Mouse (Mus musculus) testis, postnatal 10 days (tissue): ENCODE results near the gene Spns3.

ENCODE experiments used
- DNase-seq: peaks from one replicate; pipeline ENCODE4 v3.0.0; 2021; ENCODE audit warnings: low spot score

The Spns3 gene

DNA sequence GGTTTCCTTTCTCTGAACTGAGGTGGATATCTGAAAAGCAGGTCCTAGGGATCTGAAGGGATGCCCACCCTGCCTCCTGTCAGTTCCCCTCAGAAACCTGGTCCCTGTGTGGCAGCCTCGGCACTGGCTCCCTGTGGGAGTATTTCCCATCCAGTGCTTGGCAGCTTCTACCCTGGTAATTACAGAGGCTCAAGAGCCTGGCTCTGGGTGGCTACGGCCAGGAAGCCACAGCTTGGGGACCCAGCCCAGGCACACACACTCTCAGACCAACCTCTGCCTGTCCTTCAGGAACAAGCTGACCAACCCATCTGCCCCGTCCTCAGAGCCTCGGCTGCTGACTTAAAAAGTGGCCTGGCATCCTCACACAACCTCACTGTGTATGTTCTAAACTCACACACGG is 69.0 kb downstream of the Spns3 start:
- no peak for DNase-seq

DNA sequence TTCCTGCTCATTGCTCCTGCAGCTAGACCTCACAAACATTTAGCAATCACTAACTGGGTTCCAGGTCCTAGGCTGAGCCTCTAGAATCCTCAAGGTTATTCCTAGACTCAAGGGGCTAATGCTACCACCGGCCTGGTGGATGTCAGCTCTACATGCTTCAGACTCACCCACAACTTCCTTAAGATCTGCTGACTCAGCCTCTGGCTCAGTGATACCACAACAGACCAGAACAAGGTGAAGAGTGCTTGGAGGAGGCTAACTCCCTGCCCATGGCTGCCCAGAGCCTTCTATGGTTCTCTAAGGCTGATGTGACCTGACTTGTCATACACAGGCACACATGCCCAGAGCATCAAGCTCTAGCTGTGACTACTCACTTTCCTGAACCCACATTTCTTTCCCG is 70.8 kb downstream of the Spns3 start:
- no peak for DNase-seq

DNA sequence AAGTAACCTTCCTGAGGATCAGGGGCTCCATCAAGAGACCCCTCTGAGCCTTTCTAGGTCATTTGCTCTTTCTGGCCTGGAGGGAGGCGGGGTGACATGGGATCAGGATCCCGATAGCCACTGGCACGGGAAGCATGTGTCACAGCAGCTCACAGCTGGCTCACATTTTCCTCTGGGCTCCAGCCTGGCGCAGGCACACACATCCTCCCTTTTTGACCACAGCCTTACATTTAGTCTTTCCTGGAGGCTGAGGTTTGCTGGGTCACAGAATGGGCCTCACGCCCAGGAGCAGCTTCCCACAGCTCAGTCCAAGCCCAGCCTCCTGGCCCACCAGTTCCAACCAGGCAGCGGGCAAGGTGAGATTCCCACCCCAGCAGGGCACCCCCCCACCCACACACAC is 72.1 kb downstream of the Spns3 start:
- DNase-seq: no peak

DNA sequence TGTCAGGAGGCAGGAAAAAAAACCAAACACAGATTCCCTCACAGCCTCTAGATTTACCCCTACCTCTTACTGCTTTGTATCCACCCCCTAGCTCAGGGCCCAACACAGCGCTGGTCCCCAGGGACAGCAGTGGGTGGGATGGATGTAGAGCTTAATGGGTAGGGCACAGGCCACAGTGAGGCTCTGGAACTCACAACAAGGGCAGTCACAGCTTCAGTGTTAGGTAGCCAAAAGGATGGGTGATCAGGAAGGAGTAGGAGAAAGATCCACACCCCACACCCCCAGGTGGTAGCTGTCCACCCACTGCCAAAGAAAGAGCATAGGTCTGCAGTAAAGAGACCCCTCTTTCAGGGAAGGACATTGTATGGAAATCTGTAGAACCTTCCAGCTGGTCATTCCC is 72.7 kb downstream of the Spns3 start:
- no peak for DNase-seq

DNA sequence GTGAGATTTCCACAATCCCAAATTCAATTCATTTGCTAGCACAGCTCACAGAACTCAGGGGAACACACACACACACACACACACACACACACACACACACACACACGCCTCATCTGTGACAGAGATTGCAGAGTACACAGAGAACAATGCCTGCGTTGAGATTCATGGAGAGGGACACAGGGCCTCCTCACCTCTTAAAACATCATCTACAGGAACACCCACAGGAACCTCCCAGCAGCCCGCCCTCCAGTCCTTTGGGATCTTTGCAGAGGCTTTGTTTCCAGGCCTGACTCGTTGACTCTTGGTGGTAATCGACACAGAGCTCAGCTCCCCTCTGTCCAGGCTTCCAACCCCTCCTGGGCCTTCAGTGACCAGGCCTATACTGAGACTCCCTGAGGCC is 73.1 kb downstream of the Spns3 start:
- no peak for DNase-seq

DNA sequence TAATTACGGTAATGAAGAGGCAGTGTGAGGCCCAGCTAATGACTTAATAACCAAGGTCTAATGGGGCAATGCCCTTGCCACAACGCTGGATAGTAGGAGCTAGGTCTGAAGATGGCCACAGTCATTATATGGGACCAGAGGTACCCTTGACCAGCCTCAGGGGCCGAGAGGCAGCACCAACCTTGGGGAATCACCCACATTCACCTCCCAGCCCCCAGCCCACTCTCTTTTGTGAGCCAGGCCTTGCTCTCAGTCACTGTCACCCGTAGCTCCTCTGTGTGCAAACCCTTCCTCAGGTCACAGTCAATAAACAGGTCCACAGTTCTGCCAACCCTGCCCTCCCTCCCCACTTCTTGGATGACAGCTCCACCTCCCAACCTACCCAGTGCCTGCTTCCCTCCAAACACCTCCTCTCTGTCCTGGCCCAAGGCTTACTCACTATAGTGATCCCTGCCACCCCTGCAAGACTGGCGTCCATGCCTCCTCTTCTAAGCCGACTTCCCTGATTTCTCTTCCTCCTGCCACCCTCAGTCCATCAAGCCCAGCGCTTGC is 74.2 kb downstream of the Spns3 start:
- DNase-seq: no peak

DNA sequence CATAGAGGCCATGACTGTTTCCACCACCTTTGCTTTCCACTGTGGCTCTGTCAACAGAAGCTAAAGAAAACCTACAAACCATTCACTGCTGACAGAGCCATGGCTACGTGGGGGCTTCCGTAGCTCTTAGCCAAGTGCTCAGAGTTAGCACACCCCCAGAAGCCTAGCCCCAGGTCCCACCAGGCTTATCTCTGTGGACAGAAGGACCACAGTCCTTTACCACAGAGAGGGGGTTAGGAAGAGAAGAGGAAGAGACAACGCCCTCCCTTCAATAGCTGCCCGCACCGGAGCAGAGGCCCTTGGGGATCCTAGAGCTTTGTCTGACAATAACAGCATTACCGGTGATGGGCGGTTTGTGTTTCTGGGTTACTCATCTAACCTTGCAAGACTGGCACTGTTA is 74.9 kb downstream of the Spns3 start:
- DNase-seq: no peak

DNA sequence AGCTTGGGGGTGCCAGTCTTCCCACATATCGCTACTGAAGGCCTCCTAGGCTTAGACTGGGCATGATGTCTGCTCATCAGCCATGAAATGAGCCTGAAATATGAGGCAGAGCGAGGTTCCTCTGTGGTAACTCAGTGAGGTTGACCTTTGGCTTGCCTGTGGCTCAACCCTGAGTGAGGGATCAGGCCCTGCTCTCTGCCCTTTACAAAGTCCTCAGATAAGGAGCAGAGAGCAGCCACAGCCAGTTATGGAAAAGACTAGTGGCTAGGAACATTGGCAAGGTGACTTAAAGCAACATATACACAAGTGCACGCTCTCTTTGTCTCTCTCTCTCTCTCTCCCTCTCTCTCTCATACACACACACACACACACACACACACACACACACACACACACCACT is 75.4 kb downstream of the Spns3 start:
- no peak for DNase-seq

DNA sequence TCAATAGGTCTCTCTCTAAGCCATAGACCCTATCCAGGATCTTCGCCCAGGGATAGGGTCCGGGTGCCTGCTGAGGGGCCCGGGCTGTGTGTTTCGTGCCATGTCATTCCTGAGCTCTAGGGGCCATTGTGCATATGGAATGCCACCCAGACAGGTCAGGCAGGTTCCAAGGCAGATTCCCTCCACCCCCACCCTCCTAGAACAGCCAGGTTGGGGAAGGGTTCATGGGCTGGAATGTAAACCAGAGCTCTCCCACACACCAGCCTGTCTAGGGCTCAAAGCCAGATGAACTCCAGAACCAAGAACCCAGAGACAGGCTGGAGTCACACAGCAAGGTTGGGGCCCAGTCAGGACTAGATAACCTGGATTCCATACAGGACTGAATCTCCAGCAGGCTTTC is 76.8 kb downstream of the Spns3 start:
- no peak for DNase-seq

DNA sequence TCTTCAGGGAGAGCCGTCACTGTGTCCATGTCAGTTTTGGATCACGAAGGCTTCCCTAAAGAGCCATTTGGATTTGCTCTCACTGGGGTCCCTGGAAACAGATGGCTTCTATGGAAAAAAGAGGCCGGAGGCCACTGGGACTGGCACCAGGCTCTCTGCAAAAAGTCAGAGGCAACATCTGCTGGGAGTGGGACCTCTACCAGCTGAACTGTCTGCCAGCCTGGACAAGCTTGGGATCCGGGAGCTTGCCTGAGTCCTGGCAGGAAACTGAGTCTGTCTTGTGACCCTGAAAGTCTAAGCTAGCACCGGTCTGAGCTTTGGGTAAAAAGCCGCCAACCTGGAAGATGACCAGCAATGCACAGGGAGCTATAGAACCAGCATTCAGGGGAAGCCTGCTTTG is 78.9 kb downstream of the Spns3 start:
- no peak for DNase-seq

DNA sequence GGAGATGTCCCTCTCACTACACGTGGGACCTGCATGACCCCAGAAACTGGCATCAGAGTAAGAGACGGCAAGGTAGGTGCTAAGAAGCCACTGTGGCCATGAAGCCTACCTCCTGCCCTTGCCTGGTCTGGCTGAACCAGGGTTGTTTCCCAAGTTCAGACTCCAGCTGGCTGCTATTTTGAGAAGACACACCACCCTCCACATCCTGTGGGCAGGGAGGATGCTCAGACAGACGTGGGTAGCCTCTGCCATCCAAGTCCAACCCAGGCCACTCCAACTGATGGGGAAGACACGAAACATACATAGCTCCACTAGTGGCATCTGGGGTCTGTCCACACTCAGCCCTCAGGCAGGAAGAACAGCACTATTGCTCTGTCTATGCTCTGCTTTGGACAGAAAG is 80.3 kb downstream of the Spns3 start:
- DNase-seq: no peak

DNA sequence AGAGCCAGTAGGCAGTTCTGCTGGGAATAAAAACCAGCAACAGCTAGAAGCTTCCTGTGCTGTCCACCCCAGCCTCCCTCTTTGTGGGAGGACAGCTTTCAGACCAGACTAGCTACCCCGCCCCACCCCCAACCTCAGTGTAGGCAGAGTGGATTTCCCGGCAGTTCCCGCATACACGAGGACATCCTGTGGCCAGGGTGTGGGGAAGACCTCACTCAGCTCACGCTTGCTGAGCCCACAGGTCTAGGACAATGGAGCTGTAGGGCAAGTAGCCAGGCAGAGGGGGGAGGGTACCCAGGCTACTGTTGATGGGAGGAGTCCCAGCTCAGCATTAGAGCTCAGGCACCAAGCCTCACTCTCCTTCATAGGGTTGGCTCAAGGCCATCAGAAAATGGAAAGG is 81.1 kb downstream of the Spns3 start:
- DNase-seq: peak; percentile 77

DNA sequence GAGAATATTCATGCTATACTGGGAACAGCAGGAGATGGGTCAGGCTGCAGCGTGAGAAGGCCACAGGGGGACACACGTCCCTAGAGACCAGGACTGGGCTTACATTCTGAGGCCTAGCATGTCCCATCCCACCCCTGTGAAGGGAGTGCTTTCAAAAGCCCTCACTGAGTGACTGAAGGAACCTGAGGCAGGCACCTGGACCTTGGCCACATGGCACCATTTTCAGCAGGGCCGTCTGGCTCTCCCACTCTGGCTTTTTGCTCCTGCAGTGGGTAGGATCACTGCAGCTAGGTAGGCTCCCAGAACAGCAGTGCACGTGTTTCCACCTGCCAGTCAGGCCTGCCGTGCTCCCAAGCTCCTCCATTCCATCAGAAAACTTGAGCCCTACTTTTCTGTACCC is 81.8 kb downstream of the Spns3 start:
- DNase-seq: no peak

DNA sequence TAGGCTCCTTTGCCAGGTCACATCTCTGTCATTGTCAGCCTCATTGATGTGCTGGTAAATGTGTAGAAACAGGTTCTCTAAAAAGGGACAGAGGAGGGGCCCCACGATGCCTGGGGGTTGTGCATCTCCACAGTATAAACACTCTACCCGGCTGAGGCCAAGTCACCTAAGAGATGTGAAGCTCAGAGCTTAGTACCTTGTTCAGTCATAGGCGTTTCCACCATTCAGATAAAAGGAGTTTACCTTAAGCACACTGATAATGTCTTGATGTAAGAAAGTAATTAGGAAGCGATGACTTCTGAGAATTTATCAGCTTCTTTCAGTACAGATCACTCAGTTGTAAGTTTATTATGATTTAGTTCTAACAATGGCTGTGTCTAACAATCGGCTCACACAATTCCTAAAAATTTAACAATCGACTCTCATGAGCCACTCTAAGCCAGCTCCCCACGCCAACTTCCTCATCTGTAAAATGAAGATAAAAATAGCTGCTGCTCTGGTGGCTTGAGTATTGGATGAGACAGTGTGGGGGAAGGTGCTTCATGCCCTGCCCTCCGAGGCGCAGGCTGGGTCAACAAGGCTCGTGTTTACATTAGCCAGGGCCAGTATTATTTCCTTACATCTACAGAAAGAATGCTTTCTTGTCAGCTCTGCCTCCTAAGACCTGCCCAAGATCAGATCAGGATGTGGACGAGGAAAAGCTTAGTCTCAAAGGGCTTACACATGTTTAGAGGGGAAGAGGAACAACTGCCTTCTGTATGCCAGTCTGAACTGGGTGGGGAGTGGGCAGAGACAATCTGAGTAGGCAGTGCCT is 83.4 kb downstream of the Spns3 start:
- DNase-seq: no peak

DNA sequence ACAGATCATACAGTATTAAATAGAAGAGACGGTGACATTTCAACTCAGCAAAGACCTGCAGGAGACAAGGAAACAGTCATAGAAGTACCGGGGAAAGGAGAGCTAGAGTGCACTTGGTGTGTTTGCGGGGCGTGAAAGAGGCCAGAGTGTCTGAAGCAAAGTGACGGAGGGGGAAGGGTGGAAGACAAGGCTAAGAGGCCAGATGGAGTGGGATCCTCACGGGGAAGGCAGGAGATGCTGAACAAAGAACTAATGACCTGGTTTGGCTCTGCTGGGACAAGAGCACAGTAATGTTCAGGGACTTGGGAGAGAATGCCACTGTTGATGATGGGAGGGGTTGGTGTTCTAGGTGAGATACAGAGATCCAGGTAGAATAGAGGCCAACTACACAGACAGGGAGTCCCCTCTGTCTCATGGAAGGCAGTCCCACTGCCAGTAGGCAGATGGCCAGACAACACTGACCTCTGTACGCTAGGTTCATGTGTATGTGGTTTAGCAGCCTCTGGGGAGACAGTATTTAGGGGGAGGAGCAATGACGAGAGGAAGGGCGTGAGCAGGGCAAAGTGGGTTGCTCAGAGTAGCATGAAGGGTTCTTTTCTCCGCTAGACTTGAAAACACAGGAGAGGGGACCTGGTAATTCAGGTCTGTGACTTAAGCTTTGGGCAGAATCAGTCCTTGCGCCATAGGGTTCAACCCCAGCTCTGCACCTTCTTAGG is 84.2 kb downstream of the Spns3 start:
- DNase-seq: no peak

DNA sequence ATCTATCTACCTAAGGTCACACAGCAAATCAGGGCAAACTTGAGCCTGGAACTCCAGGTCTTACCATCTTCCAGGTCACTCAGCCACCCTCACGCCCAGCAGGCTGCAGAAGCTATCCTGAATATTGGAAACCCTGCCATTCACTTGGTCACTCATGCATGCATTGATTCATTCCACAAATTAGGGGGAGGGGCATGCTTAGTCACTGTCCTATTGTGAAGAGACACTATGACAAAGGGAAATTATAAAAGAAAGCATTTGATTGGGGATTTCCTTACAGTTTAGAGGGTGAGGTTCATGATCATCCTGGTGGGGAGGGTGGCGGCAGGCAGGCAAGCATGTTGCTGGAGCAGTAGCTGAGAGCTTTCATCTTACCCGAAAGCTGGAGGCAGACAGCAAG is 85.5 kb downstream of the Spns3 start:
- no peak for DNase-seq

DNA sequence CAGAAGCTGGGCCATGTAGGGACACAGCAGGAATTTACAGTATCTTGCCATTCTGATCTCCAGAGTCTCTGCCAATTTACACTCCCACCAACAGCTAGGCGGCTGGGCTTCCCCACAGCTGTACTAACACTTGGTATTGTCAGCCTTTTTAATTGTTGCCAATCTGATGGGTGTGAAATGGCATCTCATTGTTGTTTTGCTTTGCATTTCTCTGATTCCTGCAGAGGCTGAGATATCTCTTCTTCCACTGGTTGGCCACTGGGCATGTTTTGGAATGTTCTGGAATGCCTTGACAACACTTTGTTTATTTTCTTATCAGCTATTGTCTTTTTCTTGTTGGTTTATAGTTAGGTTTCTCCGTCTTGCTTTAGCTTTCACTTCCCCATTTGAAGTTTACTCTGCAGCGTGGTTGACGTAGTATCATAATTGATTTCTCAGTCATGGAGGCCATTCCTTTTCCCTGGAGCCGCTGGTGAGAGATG is 88.8 kb downstream of the Spns3 start:
- DNase-seq: no peak

DNA sequence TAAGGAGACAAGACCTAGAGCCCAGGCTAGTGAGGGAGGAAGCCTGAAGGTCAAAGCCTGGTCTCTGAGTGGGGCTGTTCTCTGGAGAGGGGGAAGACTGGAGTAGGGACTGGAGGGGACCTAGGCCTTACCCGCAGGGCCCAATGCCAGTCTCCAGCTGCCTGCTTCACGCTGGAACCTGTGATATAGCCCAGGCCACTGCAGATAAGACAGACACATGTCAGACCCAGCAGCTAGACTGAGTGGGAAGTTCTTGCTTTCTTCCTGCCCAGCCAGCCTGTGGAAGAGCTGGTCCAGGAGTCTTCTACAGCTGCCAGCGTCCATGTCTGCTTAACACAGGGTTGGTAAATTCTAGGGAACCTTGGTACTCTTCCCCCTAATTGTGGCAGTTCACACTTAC is 91.8 kb downstream of the Spns3 start:
- DNase-seq: no peak

DNA sequence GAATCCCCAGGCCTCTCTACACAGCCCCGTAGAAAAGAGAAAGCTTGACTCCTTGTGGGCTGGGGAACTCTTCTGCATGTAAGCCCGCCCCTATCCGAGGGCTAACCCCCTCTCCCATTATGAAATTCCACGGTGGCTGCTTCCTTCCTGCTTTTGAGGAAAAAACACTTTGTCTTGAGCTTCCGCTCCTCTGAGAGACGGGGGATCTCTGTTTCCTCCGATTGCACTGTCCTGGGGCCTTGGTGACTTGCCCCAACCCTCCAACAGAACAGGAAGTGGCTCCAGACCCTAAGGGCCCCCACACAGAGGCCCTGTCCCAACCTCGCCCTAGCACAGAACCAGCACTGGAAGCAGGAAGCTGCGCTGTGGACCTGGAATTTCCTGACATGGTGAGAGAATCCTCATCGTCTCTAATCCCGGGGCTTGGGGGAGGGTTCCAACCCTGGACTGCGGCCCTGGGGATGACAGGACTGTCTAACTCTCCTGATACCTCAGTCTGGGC is 92.3 kb downstream of the Spns3 start:
- DNase-seq: no peak

DNA sequence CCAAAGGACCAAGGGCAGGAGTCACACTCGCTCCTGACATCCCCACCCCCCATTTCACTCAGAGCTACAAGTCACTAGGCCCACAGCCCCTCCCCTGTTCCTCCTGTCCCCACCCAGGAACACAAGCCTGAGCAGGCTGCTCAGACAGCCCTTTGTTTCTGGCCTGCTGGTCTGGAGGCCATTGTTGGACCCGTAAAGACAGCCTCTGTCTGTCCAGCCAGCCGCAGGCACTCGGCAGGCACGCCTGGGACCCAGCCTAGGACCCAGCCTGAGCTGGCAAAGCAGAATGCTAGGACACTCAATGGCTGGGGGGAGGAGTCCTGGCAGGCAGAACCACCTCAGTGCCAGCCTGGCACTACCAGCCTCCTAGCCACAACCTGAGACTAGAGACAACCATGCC is 94.6 kb downstream of the Spns3 start:
- no peak for DNase-seq

DNA sequence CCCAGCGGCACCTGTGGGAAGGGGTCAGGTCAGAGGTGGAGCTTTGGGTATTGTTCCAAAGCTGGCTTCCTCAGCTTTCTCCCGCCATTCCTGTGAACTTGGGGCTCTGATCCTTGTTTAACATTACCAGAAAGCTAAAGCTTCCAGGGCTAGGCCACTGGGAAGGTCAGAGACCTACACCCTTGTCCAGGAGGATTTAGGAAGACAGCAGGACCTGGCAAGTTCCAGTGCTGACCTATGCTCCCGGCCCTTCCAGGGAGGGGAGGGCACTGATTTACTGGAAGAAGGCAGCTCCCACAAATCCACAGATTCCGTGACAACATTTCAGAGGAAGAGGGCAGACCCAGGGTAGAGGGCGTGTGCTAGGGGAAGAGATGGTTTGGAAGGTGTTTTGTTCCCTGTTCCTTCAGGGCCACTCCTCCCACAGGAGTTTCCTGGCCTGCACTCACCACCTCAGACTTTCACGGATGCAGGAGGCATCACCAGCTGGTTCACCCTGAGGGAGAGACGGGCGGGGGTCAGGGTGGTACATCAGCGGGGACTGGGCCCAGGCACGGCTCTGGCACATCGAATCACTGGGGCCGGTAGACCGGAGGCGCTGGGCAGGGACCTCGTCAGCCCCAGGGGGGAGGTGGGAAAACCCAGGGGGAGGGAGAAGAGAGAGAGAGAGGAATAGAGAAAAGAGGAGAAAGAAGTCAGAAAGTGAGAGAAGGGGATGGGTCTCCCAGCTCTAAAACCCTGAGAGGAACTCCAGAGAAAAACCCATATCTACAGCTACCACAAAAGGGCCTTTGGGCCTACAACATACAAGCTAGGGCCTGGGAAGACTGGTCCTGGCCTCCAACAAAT is 97.0 kb downstream of the Spns3 start:
- DNase-seq: no peak

DNA sequence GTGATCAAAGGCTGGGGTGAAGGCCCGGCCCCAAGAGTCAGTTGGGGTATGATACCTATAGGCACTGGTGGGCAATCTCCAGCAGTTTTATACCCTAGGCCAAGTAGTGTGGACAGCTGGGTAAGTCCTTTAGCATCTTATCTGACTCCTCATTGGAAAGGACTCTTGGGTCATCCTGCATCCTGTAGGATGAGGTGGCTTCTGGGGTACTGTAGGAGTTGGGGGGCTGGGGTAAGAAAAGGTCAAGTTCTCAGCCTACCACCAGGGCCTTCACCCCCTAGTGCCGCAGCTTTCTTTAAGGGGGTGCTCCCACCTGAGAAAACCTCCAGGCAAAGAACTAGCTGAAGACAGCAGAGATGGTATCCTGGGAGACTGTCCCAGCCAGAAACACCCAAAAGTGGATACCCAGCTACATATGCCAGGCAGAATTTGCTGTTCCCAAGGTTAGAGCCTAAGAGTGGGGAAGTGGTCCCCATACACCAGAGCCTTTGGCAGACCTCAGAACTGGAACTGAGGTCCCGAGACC is 98.1 kb downstream of the Spns3 start:
- no peak for DNase-seq
